8 mouse cellular contexts compared by ENCODE assay signal in genomic region chr11:3289302-3289802, GRCm38 (mm10). TPM values are rescaled to one million over a fixed set of nuclear protein-coding genes. Genes with fewer than 3 reads are reported as not detected.
DNase-seq lines count a peak whose midpoint lies in the region; ATAC-seq and TF ChIP-seq lines count a peak whose summit lies in the region.

No protein-coding gene starts in this region.

- H3K9ac ChIP-seq in forebrain, embryonic 14.5 days (ENCODE audit: low read length) = peak overlapping the region; percentile 97
- peak overlapping the region; percentile 80 for H3K9ac ChIP-seq in lung, postnatal 0 days (replicated peaks; ENCODE audit: low read depth)

- peak; percentile 14 for TF ChIP-seq EP300 in lung, postnatal 0 days (IDR thresholded peaks at IDR 0.05)

- H3K27me3 ChIP-seq in E14TG2a.4 (ENCODE audit: insufficient read depth, low read length) = no peaks in the 10 kb centered on the region
- no peaks in the 10 kb centered on the region for H3K27me3 ChIP-seq in forebrain, embryonic 14.5 days (replicated peaks; ENCODE audit: control insufficient read depth, insufficient read depth, low read length)
- H3K27me3 ChIP-seq in lung, postnatal 0 days (replicated peaks; ENCODE audit: insufficient read depth, low read length) = no peaks in the 10 kb centered on the region

- H3K36me3 ChIP-seq in E14TG2a.4 (ENCODE audit: insufficient read depth, low read length) = peaks cover 30% of the 10 kb centered on the region
- peaks cover 14% of the 10 kb centered on the region for H3K36me3 ChIP-seq in forebrain, embryonic 14.5 days (ENCODE audit: control insufficient read depth, insufficient read depth, low read length)
- H3K36me3 ChIP-seq in lung, postnatal 0 days (ENCODE audit: insufficient read depth, low read length) = 0 out of 2 replicates have a peak, but pooled peaks cover 5% of the 10 kb centered on the region

- H3K4me3 ChIP-seq in E14TG2a.4 (replicated peaks; ENCODE audit: low read length) = peak overlapping the region; percentile 94
- H3K4me3 ChIP-seq in forebrain, embryonic 14.5 days (ENCODE audit: low read depth, low read length) = peak overlapping the region; percentile 85
- peak overlapping the region; percentile 84 for H3K4me3 ChIP-seq in lung, postnatal 0 days (ENCODE audit: low read depth, low read length)

- peak overlapping the region; percentile 99 for H3K4me2 ChIP-seq in forebrain, embryonic 14.5 days (ENCODE audit: low read length)
- peak overlapping the region; percentile 99 for H3K4me2 ChIP-seq in lung, postnatal 0 days (replicated peaks; ENCODE audit: low read depth, low read length)

- H3K9me3 ChIP-seq in E14TG2a.4 (ENCODE audit: low read length) = no peaks in the 10 kb centered on the region
- H3K9me3 ChIP-seq in forebrain, embryonic 14.5 days (replicated peaks; ENCODE audit: control insufficient read depth, low read length) = no peaks in the 10 kb centered on the region
- no peaks in the 10 kb centered on the region for H3K9me3 ChIP-seq in lung, postnatal 0 days (ENCODE audit: low read length)

- peak; percentile 94 for DNase-seq in brain, adult 2 months (ENCODE audit: low read depth, low spot score)
- DNase-seq in forebrain, embryonic 14.5 days (ENCODE audit: low spot score) = peak; percentile 96
- DNase-seq in layer of hippocampus, postnatal 10 days (ENCODE audit: low spot score in 2 of 2) = peak; percentile 71 to 84
- peak; percentile 86 for DNase-seq in lung, postnatal 0 days (ENCODE audit: low spot score)
- peak; percentile 83 for DNase-seq in ovary, postnatal 36 days (ENCODE audit: low spot score)
- DNase-seq in thymus, postnatal 4 days = peak; percentile 87

- no peak for TF ChIP-seq CTCF in E14TG2a.4 (conservative IDR thresholded peaks at IDR 0.05; ENCODE audit: low read length)
- no peak for TF ChIP-seq CTCF in lung, postnatal 0 days (IDR thresholded peaks at IDR 0.05)

- peak overlapping the region; percentile 100 for H3K27ac ChIP-seq in forebrain, embryonic 14.5 days (ENCODE audit: low read depth, low read length)
- peak overlapping the region; percentile 98 for H3K27ac ChIP-seq in lung, postnatal 0 days (ENCODE audit: low read length)

- WGBS in forebrain, embryonic 14.5 days = under 1% methylated on average over 25 of the region's 40 CpGs
- WGBS in lung, postnatal 0 days = 0% methylated on average over 15 of the region's 40 CpGs

- peak; percentile 80 for ATAC-seq in forebrain, embryonic 14.5 days
- ATAC-seq in hematopoietic stem cell, adult 5-6 weeks (replicated peaks in 1 of 2; ENCODE audit: insufficient read depth in 1 of 2, low FRiP score in 2 of 2, low TSS enrichment in 1 of 2, low read depth in 1 of 2, poor library complexity in 2 of 2, severe bottlenecking in 2 of 2) = peak; percentile 14 to 32
- ATAC-seq in lung, postnatal 0 days = peak; percentile 78

- peaks cover 32% of the 10 kb centered on the region for H3K4me1 ChIP-seq in E14TG2a.4 (replicated peaks; ENCODE audit: low read depth, low read length)
- H3K4me1 ChIP-seq in forebrain, embryonic 14.5 days (ENCODE audit: control insufficient read depth, insufficient read depth, low read length) = peaks cover 23% of the 10 kb centered on the region
- H3K4me1 ChIP-seq in lung, postnatal 0 days (ENCODE audit: insufficient read depth, low read depth, low read length) = peaks cover 29% of the 10 kb centered on the region

RNA-seq across cellular contexts. Expression of gene Patz1, which starts 0.7 kb away (rescaled TPM):
- polyA plus RNA-seq in forebrain, embryonic 14.5 days (2014; fragmentation: Nextera tagmentation; extraction: Ambion mirVana) = 61.7 and 62.0 TPM in 2 replicates
- total RNA-seq in hematopoietic stem cell, adult 5-6 weeks (2017) = 81.0 and 84.7 TPM in 2 replicates
- total RNA-seq in layer of hippocampus, postnatal 10 days (2021) = 10 to 100 TPM; 54.0 to 57.7 TPM
- polyA plus RNA-seq in lung, postnatal 0 days (2015; fragmentation: Nextera tagmentation; extraction: Ambion mirVana) = 22.9 and 23.2 TPM in 2 replicates

RNA-seq across cellular contexts. Expression of gene Drg1, which starts 23.1 kb away (rescaled TPM):
- 274 and 283 TPM in 2 replicates for polyA plus RNA-seq in forebrain, embryonic 14.5 days (2014; fragmentation: Nextera tagmentation; extraction: Ambion mirVana)
- total RNA-seq in hematopoietic stem cell, adult 5-6 weeks (2017) = 143 and 247 TPM in 2 replicates
- total RNA-seq in layer of hippocampus, postnatal 10 days (2021) = 10 to 100 TPM; 94.5 to 98.3 TPM
- 132 and 141 TPM in 2 replicates for polyA plus RNA-seq in lung, postnatal 0 days (2015; fragmentation: Nextera tagmentation; extraction: Ambion mirVana)

RNA-seq across cellular contexts. Expression of gene Pik3ip1, which starts 40.8 kb away (rescaled TPM):
- polyA plus RNA-seq in forebrain, embryonic 14.5 days (2014; fragmentation: Nextera tagmentation; extraction: Ambion mirVana) = 27.8 TPM in 2 replicates
- total RNA-seq in hematopoietic stem cell, adult 5-6 weeks (2017) = 89.8 and 116 TPM in 2 replicates
- 10 to 100 TPM; 27.0 to 27.4 TPM for total RNA-seq in layer of hippocampus, postnatal 10 days (2021)
- 22.7 and 25.5 TPM in 2 replicates for polyA plus RNA-seq in lung, postnatal 0 days (2015; fragmentation: Nextera tagmentation; extraction: Ambion mirVana)

Comparison
In these comparisons a context has a peak if more than half of its experiments do, and no peak if none do; other contexts are left out.
1. Peak in every context shown above with its lines: DNase-seq, ATAC-seq, H3K4me3 ChIP-seq and H3K27ac ChIP-seq.
2. ATAC-seq: peak in every context shown above with its lines; median percentile 80 in forebrain, embryonic 14.5 days; 78 in lung, postnatal 0 days; 23 in hematopoietic stem cell, adult 5-6 weeks.